Mouse (Mus musculus): ENCODE measurements around the gene Tyw3.

The Tyw3 gene

DNA sequence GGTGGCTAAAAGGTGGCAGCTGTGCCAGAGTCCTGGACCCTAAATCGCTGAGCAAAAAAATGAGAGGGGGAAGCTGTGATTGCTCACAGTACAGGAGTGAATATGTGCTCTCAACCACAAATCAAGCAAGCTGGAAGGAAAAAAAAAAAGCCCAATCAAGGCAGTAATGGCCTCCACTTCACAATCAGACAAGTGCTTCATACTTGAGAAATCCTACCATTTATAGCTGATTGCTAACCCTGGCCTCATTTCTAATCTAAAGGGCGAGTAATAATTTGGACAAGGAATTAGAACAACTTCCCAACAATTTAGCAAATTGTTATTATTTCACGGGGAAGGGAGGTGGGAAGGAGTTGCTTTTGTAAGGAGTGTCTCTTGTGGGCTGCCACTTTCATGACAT is 31.5 kb downstream of the Tyw3 start:
- intact Hi-C loops (cut with DNase I): no loop called here

- intact Hi-C loops (cut with DNase I): no loop called here
Measured at GRCm38 (mm10) chr3:154562192-154562591, 34.7 kb downstream of the Tyw3 start.

DNA sequence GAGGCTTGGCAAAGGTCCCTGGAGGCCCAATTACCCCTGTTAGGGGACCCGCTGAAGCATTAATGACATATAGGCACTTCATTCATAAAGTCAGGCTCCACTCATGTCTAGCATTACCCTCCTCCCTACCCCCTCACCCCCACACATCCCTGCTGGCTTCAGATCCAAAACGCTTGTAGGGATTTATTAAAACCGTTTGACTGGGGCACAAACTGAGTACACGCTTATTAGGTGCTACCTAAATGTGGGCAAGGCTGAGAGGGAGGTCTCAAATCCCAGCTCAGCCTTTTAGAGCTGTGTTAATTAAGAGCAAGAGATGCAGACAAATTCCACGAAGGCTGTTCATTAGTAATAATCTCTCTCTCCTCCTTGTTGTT is 45.9 kb downstream of the Tyw3 start:
- intact Hi-C loops (cut with DNase I): no loop called here

- intact Hi-C loops (cut with DNase I): no loop called here
Measured at GRCm38 (mm10) chr3:154550326-154551034, 46.4 kb downstream of the Tyw3 start.

DNA sequence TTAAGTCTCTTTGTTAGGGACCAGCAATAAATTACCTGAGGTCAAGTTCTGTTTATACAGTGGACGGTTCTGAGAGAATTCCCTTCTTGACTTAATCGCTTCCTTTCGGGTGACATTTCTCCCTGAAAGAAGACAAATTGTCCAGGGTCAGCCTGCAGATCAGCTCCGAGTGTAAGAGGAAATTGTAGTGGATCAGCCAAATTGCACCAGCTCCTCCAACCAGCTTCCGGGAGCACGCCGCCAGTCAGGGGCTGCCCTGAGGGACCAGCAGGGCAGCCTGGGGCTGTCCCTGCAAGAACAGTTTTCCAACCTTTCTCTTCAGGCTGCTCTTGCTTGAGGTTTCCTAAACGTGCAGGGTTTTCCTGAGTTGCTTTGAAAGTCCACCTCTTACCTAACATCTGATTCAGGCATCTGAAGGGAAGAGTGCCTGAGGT is 48.0 kb downstream of the Tyw3 start:
- intact Hi-C loops (cut with DNase I): no loop called here

- intact Hi-C loops (cut with DNase I): no loop called here
Measured at GRCm38 (mm10) chr3:154547549-154548426, 49.1 kb downstream of the Tyw3 start.

DNA sequence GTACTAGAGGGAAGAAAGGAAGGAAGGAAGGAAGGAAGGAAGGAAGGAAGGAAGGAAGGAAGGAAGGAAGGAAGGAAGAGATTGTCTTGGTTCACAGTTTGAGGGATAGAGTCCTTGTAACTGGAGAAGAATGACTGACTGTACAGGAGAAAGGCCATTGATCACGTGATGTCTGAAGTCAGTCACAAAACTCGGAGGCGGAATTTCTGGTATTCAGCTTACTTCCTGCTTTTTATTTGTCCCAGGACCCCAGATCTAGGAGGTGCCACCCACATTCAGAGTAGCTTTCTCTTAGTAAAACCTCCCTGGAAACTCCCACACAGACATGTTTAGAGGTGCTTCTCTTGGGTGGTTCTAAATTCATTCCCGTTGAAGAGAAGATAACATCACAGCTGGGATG is 50.7 kb downstream of the Tyw3 start:
- intact Hi-C loops (cut with DNase I): no loop called here

GRCm38 (mm10) chr3:154540086-154540911 is 56.6 kb downstream of the Tyw3 start:
- intact Hi-C loops (cut with DNase I): no loop called here

DNA sequence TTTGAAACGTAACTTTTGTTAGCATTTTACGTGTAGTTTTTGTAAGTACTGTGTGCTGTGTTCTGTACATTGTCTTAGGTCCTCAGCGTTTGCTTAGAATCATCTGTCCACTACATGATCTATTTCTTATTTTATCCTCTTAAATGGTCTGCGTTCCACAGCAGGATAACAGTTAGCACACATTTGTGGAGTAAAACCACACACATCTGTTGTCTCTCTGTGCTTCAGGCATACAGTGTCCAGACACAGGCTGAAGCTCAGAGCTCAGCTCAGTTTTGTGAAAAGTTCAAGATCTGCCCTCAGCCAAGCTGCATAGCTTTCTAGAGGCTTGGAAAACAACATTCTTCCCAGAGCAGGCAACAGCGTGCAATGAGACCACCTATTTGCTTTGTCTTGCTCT is 60.8 kb downstream of the Tyw3 start:
- intact Hi-C loops (cut with DNase I): no loop called here

- intact Hi-C loops (cut with DNase I): no loop called here
Measured at GRCm38 (mm10) chr3:154533246-154533645, 63.7 kb downstream of the Tyw3 start.

GRCm38 (mm10) chr3:154528973-154529372 is 67.9 kb downstream of the Tyw3 start:
- intact Hi-C loops (cut with DNase I): no loop called here

- intact Hi-C loops (cut with DNase I): no loop called here
Measured at GRCm38 (mm10) chr3:154526610-154527009, 70.3 kb downstream of the Tyw3 start.

Data from adrenal gland (tissue).